Mouse (Mus musculus) bone marrow macrophage, adult 2 months (primary cell): ENCODE data around the gene Serpind1.

Experiments used
- CTCF ChIP-seq: IDR thresholded peaks from 2 replicates; pipeline ENCODE4 v1.5.1; 2012; ENCODE audit warnings: low read depth, mild to moderate bottlenecking, low read length, moderate library complexity
- POLR2A ChIP-seq: IDR thresholded peaks from 2 replicates; pipeline ENCODE4 v1.6.1; 2012; ENCODE audit warnings: mild to moderate bottlenecking, low read depth, low read length, borderline replicate concordance

GRCm38 (mm10) chr16:17303521-17304245 lies 27.5 kb upstream of the Serpind1 start:
- TF ChIP-seq CTCF (no peak), POLR2A (no peak)
